Mouse (Mus musculus): ENCODE results near the gene Gm20458.

The Gm20458 gene

DNA sequence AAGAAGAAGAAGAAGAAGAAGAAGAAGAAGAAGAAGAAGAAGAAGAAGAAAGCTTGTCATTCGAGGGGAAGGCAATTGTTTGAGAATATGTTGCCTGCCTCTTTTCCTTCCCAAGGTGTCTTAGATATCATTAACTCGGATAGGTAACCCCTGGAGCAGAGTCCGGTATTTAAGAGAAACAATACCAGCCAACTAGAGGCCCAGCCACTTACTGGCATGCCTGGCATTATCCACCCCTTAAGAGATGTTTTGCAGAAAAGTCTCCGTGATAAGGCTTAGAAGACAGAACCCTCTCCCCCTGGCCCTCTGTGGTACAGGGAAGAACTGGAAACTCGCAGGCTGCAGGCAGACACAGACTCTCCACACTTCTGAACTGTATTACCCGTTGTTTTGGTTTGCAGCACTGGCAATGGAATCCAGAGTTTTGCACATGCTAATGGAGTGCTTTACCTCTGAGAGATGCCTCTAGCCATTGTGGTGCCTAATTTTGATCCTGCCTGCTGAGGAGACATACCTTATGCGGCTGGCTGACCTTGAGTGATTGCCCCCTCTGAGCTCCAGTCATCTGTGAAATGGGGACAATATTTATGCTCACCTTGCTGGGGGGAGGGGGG lies 6.8 kb upstream of the Gm20458 start:
- DNase-seq = no peak

DNA sequence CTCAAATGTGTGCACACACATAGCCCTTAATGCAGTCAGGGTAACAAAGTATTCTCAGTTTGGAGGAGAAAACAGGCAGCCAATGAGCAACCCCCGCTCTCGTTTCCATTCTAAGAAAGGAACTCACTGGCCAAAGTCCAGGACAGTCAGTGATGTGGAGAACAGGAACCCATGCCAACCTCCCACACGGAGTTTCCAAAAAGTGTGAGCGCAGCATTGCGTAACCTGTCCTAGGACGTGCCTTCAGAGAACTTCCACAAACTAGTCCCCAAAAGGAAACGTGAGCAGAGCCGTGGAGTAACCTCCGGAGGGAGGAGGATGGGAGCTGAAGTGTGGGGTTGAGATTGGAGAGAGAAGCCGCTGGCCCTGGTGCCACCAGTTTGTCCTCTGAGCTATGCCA lies 5.9 kb upstream of the Gm20458 start:
- DNase-seq = no peak

DNA sequence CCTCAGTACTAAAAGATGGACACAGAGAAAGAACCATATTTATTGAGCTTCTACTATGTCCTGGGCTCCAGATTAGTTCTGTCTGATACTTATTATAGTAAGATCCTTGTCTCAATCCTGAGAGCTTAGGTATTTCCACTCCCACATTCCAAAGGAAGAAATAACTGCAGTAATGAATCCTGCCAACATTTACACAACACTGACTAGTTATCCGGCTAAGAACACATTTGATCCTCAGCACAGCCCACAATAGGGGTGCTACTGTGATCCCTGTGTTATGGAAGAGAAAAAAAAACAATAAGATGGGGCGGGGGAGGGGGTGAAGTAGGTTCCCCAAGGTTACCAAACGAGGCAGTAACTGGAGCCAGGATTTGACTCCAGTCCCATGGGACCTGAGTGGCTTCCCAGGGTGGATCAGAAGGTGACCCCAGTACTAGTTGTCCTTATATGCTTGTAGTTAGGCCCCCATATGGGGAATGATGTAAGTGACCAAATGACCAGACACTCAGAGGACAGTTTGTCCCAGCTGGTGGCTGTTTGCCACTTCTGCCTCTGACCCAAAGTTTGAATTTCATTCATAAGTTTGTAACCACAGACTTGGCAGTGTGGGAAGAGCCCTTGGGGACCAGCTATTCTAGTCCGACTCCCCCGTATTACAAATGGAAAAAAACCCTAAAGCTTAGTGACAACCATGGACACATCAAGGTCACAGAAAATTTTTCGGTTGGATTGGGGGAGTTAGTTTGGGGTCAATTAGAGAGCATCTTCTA lies 5.2 kb upstream of the Gm20458 start:
- DNase-seq = no peak

DNA sequence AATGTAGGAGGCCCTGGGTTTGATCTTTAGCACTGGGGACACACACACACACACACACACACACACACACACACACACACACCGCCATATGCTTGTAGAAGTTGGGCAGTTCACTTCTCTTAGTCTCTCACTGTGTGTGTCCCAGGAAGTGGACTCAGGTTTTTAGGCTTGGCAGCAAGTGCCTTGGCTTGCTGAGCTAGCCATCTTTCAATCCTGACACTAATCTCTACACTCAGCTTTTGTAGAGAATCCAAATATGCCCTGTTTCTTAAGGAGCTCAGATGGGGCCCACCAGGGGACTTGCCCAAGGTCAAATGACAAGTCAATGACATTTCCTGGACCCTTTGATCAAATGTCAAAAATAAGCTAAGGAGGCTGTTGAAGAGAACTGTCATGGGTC lies 4.4 kb upstream of the Gm20458 start:
- no peak for DNase-seq

DNA sequence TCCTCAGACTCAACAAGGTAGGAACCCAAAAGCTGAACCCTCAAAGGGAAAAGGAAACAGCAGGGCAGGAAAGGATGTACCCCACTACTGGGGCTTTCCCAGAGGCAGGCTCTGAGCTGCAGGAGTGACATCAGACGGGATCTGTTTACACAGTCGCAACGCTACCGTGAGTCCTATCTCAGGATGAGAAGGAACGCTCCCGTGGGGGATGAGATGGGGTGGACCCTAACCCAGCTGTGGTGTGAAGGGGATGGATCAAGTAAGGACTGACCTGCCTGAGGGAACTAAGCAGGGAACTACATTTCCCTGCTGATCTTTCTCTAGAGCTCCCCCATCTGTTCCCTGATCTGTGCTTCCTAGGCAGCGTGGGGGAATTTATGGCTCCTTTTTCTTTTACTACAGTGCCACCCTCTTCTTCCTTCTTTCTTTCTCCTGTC lies 3.9 kb upstream of the Gm20458 start, which contains the start of gene Sys1:
Gene Sys1 (plus strand): TSS at position 101 of the 437 bp plus-strand sequence.
- no peak for DNase-seq

DNA sequence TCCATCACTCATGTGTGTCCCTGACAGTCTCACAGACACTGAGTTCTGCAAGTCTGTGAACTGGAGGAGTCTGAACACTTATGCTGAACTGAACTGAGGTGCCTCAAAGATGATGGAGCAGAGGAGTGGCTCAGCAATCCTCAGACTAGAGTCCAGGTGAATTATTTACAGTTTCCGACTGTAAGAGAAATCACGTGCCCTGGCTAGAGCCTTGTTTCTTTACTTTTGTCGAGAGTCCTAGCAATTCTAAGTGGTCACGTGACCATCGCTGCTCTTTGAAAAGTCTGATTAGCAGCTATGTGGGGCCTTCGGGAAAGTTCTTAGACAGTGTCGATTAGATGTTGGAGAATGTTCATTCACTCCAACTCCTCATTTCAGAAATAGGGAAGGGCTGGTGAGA lies 2.8 kb upstream of the Gm20458 start:
- no peak for DNase-seq

DNA sequence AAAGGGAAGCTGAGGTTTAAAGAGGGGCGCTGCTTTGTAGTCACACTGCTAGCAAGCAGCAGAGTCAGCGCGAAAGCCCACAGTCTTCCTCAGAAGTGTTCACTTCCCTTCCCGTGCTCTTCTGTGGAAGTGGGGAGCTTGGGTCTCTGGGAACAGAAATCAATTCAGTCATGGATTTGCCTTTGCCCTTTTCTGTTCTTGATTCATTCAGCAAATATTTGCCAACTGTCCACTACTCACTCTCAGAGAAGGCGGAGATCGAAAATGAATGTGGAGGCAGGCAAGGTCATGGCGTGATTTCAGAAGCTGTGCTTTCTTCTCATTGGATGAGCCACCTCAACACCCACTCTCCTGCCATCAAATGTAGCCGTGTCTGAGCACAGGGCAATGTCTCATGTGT lies 2.2 kb upstream of the Gm20458 start:
- no peak for DNase-seq

DNA sequence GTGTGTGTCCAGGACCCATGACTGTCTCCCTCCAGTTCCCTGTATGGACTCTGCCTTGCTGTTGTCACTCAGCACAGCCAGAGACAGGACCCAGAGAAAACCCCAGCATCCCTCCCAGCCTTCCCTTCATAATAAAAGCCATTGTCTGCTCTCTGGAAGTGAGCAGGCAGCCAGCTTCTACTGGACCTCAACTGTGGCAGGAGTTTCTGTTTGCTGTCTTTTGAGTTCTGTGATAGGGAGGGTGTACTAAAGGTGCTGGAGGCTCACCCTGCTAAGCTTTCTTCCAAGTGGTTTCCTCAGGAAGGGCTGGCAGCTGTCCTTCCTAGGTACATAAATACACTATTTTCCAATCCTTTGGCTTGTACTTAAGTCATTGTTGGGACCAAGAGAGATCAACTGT lies 4.4 kb downstream of the Gm20458 start:
- DNase-seq = no peak

DNA sequence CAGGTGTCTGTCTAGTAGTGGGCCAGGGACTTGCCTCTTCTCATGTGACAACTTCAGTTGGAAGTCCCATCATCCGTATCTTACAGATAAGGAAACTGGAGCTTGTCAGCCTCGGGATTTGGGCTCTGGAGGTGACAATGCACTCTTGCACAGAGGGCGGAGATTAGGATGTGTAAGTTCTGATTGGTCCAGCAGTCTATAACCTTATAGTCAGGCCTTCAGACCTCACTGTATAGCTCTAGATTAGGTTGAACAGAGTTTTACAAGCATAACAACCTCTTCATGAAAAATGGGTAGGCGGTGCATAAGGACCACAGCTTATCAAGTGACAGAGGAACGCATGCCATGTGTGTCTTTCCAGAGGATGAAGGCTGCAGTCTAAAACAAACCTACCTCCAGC lies 6.0 kb downstream of the Gm20458 start:
- DNase-seq = no peak

DNA sequence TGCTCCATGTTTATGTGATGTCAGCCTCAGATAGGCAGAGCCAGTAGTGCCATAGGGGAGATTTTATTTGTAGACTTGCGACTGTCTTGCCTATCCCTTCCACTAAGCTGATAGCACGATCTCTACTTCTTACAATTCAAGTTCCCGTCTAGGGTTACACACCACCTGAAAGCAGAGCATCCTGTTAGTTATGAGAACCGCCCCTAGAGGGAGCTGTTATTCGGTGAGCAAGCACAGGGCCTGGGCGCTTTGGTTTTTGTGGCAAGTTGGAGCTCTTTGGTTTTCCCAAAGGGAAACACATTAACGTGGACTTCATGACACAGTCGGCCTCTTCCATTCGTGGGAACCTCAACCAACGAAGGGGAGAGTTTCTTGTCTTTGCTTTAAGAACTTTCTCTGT lies 9.5 kb downstream of the Gm20458 start:
- DNase-seq = peak; percentile 48 to 74

DNA sequence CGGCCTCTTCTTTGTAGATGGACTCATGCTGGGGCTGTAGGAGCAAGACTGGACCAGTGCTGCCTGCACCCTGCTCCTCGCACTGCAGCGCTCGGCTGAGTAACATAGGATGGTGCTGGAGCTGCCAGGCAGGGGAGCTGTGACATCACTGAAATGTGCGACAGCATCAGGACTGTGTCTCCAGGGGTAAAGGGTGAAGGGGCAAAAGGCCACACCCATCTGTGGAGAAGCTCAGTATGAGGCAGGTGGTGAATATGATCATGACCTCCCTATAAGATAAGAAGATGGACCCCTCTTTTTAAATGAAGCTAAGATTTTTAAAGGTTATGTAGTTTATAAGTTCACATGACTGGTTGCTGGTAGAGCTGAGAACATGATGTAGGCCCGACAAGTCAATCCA lies 12.9 kb downstream of the Gm20458 start, which contains the start of gene Trp53tg5:
Gene Trp53tg5 (minus strand): TSS at position 101 of the 400 bp plus-strand sequence.
- DNase-seq = no peak

DNA sequence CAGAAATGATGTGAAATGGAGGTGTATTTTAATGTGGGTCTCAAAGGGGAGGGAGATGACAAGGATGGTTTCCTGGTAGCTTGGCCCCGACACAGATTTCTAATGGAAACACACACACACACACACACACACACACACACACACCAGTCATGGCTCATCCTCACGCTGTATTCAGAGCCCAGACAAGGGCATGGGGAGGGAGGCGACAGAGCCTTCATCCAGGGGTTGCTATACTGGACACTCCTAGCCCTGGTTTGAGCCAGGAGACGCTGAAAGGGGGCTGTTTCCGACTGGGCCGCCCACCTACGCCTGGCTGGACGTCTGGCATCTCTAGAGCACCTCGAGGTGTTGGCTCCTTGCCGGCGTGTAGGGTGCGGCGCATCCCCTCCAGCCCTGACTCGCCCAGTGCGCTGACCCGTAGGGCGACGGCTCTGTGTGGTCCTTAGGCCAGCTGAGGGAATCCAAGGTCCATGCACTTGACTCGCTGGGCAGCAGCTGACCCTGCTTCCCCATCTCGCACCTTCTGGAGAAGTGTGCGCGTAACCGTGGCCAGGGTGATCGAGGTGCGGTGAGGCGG lies 25.0 kb downstream of the Gm20458 start, which contains the start of gene Dbndd2:
Gene Dbndd2 (plus strand): TSS at position 426 of the 577 bp plus-strand sequence.
- DNase-seq = no peak

DNA sequence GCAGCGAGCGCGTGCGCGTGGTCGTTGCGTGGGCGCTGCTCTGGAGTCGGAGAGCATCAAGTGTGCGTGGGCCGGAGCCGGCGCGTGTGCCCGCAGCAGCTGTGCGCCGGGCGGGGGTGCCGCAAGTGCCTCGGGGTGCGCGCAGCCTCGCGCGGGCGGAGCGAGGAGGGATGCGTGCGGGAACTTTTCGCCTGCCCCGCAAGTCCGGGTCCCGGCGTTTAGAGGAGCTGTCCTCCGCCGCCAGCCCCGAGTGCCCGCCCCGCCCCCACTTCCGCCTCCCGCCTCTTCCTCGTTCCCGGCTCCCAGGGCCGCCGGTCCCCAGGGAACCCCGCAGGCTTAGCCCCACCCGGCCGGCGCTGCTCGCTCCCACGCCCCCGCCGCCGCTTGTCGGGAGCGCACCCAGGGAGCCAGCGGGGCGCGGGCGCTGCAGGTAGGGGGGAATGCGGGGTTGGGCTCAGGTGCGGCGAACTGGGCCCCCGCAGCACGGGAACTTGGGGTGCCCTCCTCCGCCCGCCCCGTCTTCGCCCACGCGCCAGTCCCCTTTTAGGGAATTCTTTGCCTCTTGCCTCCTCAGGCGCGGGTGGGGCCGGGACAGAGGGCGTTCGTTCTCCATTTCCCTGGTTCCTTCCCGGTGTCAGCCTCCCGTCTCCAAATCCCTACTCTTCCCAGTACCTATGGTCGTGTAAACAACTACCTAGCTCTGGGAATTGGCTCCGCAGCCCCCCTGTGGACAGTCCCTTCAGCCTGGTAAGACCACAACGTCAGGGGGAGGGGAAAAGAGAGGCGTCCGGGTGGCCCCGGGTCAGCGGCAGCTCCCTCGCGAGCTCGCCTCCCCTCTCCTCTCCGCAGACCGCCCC lies 25.7 kb downstream of the Gm20458 start:
- peak; percentile 84 to 89 for DNase-seq

DNA sequence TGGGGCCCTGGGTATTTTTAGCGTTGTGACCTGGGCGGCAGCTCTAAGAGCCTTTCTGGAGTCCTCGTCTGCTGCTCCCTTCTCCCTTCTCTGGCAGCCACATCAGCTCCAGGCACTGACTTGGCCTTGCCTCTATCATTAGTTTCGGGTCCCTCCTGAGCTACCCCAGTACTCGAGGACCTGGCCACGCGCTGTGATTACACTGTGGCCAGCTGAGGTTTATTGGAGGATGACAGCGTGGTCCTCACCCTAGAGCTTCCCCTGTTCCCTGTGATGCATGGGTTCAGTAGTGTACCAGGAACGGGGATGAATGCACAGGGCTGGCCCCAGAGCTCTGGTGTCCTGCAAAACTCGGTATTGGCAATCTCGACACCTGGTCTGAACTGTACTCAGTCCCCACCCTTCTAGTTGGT lies 26.4 kb downstream of the Gm20458 start:
- DNase-seq = no peak

DNA sequence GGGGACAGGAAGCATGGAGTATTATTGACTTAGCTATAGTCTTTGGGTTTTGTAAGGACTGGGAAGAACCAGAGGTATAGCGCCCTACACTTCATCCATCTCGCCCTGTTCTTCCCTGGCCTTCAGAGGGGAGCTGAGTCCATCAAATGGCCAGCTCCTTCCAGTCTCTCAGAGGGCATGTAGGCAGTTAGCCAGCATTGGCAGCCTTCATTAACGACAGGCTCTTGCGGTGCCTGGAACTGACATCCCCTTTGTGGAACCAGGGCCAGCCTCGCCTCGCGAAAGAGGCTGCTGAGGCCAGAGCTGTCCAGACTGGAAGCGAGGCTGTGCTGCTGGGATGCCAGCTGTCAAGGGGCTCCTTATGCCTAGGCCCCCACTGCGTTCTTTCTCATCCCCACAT lies 27.0 kb downstream of the Gm20458 start:
- DNase-seq = peak; percentile 78 to 88

DNA sequence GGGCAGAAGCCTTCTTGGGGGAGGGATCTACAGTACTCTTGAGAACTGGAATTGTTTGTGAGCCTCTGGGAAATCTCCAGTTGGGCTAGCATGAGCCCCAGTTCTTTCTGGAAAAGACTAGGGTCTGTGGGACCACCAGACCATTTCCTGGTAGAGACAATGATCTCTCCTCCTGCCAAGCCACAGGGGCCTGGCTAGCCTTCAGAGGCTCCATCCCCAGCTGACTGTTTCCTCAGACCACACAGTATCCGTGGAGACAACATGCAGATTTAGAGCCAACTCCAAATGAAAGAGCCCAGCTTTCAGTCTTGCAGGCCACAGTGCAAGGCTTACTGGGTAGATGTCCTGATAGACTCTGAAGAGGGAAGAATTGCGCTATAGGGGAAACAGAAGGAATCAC lies 33.4 kb downstream of the Gm20458 start:
- DNase-seq = peak in 1 of 2 experiments; percentile 24

DNA sequence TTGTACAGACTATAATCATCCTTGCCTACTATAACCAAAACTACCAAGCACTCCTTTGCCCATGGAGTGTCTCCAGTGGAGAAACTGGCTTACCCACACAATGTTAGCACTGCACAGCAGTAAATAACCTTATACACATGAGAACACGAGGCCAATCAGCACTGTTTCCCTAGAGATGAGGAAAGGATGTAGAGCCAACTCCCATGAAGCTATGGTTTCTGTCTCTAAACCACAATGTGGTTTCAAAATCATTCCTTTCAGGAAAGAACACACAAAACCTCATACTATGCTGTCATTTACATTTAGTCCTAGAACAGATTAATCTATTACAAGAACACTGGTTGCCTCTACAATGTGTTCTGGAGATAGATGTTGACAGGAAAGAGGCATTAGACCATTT lies 35.6 kb downstream of the Gm20458 start:
- DNase-seq = no peak

DNA sequence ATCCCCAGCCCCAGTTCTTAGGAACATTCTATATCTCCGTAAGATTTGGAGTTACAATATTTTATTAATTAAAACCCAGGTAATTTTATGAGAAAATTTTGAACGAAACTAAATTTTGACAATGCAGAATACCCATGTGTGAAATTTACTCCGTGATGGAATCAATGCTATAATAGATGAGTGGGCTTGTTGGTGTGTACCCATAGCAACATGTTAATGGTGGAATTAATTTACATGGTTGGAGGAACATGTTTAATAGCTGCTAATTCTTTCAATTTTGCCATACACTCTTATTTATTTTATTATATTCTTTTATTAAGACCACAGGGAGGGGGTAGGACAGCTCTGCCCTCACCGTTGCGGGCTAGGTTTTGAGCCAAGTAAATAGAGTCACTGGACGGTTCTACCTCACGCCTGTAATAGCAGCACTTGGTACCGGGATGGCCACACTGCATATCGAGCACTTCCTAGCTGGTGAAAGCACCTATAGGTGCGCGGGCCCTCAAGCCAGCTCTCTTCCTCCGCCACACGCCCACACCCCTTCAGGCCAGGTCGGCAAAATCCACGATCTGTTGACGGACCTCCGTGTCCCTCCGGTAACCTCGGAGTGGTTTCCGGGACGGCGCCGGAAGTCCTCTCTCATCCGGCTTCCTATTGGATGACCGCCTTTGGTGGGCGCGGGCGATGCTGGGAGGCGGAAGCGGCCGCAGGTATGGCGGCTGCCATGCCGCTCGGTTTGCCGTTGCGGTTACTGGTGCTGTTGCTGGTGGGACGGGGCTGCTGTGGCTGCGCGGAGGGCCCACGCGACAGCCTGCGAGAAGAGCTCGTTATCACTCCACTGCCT lies 36.3 kb downstream of the Gm20458 start, which contains the start of gene Pigt:
Gene Pigt (plus strand): TSS at position 674 of the 844 bp plus-strand sequence.
- DNase-seq = peak; percentile 90 to 94

DNA sequence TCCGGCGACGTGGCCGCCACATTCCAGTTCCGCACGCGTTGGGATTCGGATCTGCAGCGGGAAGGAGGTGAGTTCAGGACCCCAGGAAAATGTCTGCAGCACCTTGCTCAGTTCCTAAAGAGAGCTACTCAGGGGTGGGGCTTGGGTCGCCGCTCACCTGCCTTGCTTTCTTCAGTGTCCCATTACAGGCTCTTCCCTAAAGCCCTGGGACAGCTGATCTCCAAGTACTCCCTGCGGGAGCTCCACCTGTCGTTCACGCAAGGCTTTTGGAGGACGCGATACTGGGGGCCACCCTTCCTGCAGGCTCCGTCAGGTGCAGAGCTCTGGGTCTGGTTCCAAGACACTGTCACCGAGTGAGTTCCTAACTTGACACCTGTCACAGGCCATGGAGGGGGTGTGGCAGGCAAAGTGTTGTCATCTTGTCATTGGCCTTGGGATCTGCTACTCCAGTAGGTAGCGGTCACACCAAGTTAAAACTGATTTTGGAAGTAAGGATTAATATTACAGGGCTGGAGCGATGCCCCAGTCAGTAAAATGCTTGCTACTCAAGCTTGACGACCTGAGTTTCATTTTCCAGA lies 37.0 kb downstream of the Gm20458 start:
- DNase-seq = peak in 1 of 2 experiments; percentile 42

DNA sequence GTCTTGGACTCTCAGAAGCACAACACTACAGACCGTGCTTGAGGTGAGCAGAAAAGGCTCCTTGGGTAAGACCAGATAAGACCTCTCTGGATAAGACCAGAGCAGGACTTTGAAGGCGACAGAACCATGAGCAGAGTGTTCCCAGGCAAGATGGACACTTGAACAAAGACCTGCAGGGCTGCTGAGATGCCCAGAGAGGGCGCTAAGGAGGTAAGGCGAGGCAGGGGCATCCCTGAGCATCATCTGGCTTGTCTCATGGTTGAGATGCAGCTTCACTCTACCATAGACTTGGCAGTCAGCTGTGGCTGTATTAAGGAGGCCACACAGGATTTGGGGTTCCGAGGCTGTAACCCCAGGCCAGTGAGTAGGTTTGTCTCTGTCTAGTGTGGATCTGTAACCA lies 38.5 kb downstream of the Gm20458 start:
- no peak for DNase-seq

DNA sequence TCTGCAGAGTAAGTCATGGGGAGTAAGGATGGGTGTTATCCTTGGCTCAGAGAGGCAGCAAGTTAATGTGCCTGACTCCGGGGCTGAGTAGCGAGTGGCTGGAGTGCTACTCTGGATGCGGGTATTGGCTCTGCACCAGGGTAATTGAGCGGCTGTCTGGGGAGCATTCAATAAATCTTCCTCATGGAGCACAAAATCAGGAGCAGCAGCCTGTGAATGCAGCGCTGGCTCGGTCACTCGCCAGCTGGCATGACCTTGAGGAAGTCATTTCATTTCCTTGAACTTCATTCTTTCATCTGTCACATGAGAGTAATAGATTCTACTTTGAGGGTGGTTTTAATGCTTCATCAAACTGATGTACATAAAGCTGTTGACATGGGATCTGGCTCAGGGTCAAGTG lies 39.7 kb downstream of the Gm20458 start:
- no peak for DNase-seq

Measured in cerebellum, postnatal 25 days (tissue).